Mouse (Mus musculus) brain, embryonic 14.5 days (tissue): ENCODE data around the gene Itpr2.

Source experiments
- CTCF ChIP-seq: fragments of 200-500 bp; IDR thresholded peaks from 2 replicates; pipeline ENCODE4 v1.5.1; 2012; ENCODE audit warnings: inconsistent platforms, mild to moderate bottlenecking, moderate library complexity, borderline replicate concordance; ENCODE audit not compliant: insufficient read depth, insufficient read length; ENCODE audit errors: extremely low read depth
- POLR2A ChIP-seq: fragments of 200-500 bp; IDR thresholded peaks from 2 replicates; pipeline ENCODE4 v1.6.1; 2012; ENCODE audit warnings: mild to moderate bottlenecking, inconsistent platforms, borderline replicate concordance; ENCODE audit not compliant: poor library complexity, insufficient read depth, insufficient read length, severe bottlenecking; ENCODE audit errors: extremely low read depth

GRCm38 (mm10) chr6:146530769-146531168, 28.7 kb upstream of the Itpr2 start:
- no peak for TF ChIP-seq CTCF
- TF ChIP-seq POLR2A: no peak
